Mouse (Mus musculus): ENCODE results near the gene Cdc25b. TPM values are rescaled to one million over a fixed set of nuclear protein-coding genes. Genes with fewer than 3 reads are reported as not detected.

Cdc25b gene
- polyA plus RNA-seq (2012; rRNA removed), result 18.2 and 22.2 TPM in 2 replicates

DNA sequence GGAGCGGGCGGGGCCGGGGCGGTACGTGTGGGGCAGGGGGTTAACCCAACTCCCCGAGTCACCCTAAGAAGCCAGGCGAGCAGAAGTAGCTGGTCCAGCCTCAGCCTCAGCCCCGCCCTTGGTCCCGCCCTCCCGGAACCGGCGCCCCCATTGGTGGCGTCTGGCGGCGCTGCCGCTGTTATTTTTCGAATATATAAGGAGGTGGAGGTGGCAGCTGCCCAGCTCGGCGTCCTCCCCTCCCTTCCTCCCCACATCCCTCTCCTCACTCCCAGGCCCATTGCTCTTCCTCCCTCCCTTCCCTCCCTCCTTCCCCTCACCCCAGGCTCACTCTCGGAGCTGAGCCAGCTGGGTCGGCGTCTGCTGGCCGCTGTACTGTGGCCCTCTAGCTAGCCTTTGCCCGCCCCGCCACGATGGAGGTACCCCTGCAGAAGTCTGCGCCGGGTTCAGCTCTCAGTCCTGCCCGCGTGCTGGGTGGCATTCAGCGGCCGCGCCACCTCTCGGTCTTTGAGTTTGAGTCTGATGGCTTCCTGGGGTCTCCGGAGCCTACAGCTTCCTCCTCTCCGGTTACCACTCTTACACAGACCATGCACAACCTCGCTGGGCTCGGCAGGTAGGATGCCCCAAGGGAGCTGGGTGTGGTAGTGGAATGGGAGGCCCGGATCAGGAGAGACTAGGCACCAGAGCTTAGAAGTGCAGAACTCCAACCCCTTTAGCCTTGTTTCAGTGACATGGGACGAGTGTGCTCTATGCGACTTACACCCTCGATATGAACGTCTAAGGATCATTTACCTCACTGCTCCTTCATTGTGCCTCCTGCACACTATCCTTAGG, at the start of gene Cdc25b, which contains the start of gene Spef1:
Cdc25b (plus strand) TSS at position 179 of the 831 bp plus-strand sequence.
Spef1 (minus strand) TSS at position 512 of the 831 bp plus-strand sequence.

DNA sequence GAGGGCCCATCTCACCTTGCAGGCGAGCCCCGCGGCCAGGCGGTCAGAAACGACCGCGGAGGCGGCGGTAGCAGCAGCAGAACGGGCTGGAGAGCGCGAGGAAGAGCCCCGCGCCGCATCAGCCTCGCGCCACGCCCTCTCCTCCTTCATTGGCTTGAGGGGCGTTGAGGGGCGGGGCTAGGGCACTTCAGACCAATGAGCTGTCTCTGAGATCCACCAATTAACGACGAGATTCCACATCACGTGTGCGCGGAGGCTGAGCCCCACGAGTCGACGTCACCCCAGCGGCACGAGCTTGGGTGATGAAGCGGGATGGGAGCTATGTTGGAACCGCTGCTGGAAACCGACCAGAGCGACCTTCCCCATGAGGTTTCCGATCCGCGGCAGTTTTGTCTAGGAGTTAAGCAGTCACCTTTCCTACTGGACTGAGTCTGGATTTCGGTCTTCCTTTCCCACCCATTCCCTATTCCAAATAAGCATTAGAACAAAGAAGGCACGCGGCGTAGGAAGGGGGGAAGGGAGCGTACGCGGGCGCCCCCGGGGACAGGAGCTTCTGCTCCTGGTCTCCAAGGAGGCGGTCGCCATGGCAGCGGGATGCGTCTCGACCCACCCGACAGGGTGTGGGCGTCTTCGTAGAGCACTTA, 26.7 kb upstream of the Cdc25b start, which contains the start of gene 1700037H04Rik:
1700037H04Rik (minus strand) TSS at position 144 of the 644 bp plus-strand sequence.

DNA sequence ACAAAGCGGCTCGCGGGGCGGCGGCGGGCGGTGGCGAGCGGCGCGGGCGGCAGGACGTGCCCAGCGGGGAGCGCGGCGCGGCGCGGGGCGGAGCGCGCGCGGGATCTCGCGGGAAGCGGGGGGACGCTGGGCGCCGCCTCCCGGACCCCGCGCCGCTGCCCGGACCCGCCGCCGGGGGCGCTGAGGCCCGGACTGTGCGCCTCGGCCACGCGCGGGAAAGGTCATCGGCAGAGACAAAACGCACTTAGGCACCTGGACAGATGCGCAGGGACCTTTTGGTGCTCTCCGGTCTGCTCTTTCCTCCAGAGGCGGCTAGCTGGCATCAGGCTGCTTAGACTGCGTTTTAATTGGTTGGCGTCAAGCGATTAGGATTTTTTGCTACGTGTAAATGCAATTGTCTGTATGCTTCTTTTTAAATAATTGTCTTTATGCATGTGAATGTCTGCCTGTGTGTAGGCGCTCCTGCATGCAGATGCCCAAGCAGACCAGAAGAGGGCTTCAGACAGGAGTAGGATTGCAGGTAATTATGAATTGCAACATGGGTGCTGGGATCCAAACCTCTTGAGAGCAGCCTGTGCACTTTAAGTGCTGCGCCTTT, 6.7 kb upstream of the Cdc25b start, which contains the start of gene Cenpb:
Cenpb (minus strand) TSS at position 78 of the 598 bp plus-strand sequence.

DNA sequence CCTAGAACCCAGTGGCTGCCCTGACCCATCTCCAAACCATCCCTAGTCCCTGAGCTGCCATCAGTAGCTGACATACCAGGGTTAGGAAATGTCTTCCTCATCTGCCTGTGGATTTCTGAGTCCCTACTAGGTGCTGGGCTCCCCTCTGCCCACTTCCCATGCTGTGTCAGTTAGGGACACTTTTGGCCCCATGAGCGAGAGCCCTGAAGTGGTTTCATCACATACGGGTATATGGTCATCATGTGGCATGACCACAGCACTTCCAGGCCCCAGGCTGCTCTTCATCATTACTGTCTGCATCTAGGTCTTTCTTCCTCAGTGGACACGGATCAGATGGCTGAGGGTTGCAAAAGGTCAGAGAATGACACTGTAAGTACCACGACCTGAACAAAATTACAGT, 20.0 kb downstream of the Cdc25b start, which contains the start of gene Ap5s1:
Ap5s1 (plus strand) TSS at position 301 of the 400 bp plus-strand sequence.

DNA sequence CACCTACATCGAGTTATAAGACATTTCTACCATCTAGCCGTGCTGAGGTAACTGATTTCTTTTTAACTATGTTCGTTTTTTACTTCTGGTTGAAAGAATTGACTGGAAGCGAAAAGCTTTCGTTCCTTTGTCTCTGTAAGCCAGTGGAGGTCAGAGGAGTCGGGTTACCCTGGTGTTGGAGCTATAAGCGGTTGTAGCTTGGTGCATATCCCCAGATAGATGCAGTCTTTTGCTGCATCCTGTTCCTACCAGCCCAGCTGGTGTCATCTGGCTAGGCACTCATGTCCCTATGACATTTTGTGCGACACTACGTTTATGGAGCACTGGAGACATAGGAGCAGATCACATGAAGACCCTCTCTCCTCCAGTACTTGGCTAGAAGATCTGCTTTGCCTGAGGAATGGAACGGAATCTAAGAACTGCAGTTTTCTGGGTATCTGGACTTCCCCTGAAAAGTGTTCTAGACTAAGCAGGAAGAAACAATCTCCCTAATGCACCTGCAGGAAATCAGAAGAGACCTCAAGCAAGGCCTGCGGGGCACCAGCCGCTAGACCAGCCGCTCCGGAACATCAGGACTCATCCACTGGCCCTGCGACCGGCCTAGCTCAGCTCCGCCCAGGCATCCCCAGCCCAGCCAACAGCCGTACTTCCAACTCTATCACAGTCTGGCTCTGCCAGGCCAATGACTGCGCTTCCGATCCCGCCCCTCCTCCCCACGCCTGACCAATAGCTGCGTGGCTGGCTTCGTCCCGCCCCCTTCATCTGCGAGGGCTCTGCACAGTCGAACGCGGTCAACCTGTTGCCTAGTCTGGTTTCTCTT, 46.8 kb downstream of the Cdc25b start, which contains the start of gene Mavs:
Mavs (plus strand) TSS at position 757 of the 820 bp plus-strand sequence.

Other genes with a start within 250 kb of the Cdc25b start
- gene Gfra4, start 143.9 kb upstream of the Cdc25b start, polyA plus RNA-seq (2012; rRNA removed), result 30.7 and 65.3 TPM in 2 replicates
- gene Adam33, start 123.1 kb upstream of the Cdc25b start, polyA plus RNA-seq (2012; rRNA removed), result 35.6 and 43.1 TPM in 2 replicates
- gene Siglec1, start 100.2 kb upstream of the Cdc25b start, polyA plus RNA-seq (2012; rRNA removed), result 1.8 and 2.0 TPM in 2 replicates
- 4.9 and 6.4 TPM in 2 replicates for gene Hspa12b, start 59.7 kb upstream of the Cdc25b start, polyA plus RNA-seq (2012; rRNA removed)
- gene Gm11037, start 53.5 kb upstream of the Cdc25b start, polyA plus RNA-seq (2012; rRNA removed), result not detected in 2 replicates
- gene 1700037H04Rik, start 26.9 kb upstream of the Cdc25b start, polyA plus RNA-seq (2012; rRNA removed), result 37.6 and 53.3 TPM in 2 replicates
- gene Cenpb, start 6.9 kb upstream of the Cdc25b start, polyA plus RNA-seq (2012; rRNA removed), result 66.5 and 82.0 TPM in 2 replicates
- gene Spef1, start 333 bp downstream of the Cdc25b start, polyA plus RNA-seq (2012; rRNA removed), result 6.9 and 10.8 TPM in 2 replicates
- 25.0 and 38.9 TPM in 2 replicates for gene Ap5s1, start 20.1 kb downstream of the Cdc25b start, polyA plus RNA-seq (2012; rRNA removed)
- gene Mavs, start 47.1 kb downstream of the Cdc25b start, polyA plus RNA-seq (2012; rRNA removed), result 41.1 and 45.9 TPM in 2 replicates
- gene Pank2, start 75.5 kb downstream of the Cdc25b start, polyA plus RNA-seq (2012; rRNA removed), result 2.9 and 4.1 TPM in 2 replicates
- 0.39 and 0.81 TPM in 2 replicates for gene Rnf24, start 165.9 kb downstream of the Cdc25b start, polyA plus RNA-seq (2012; rRNA removed)

All from stomach, adult 2 months (tissue).